Mouse (Mus musculus) liver, postnatal 0 days (tissue): ENCODE data around the gene Gm38655. TPM values are rescaled to one million over a fixed set of nuclear protein-coding genes. Genes with fewer than 3 reads are reported as not detected.
"Not testable (repeated sequence)": the region's sequence is repeated elsewhere in the genome, so short reads cannot be mapped to it uniquely, and the experiment has no call there.

ENCODE experiments used
- ATAC-seq: fragments of 200-750 bp; cut with Nextera tagmentation; 2 replicates; pipeline ENCODE4 v1.8.0; 2017; ENCODE audit warnings: mild to moderate bottlenecking, moderate library complexity
- DNase-seq: peaks from one replicate; pipeline ENCODE4 v3.0.0-alpha.2; 2016
- H3K27ac ChIP-seq: fragments of 300-500 bp; sonication (generic); 2 replicates; pipeline ENCODE4 v1.5.1; 2014; ENCODE audit warnings: antibody characterized with exemption, moderate library complexity, mild to moderate bottlenecking, low read depth
- H3K27me3 ChIP-seq: fragments of 300-500 bp; sonication (generic); 2 replicates; pipeline ENCODE4 v1.6.1; 2014; ENCODE audit warnings: low read length, control low read depth, mixed read lengths; ENCODE audit not compliant: insufficient read depth
- H3K36me3 ChIP-seq: fragments of 300-500 bp; sonication (generic); replicated peaks from 2 replicates; pipeline ENCODE4 v1.6.1; 2014; ENCODE audit warnings: mild to moderate bottlenecking, control low read depth, low read length, moderate library complexity, mixed read lengths; ENCODE audit not compliant: insufficient read depth
- H3K4me1 ChIP-seq: fragments of 300-500 bp; sonication (generic); 2 replicates; pipeline ENCODE4 v1.6.1; 2014; ENCODE audit warnings: antibody characterized with exemption, mild to moderate bottlenecking, control low read depth; ENCODE audit not compliant: insufficient read depth
- H3K4me2 ChIP-seq: fragments of 300-500 bp; sonication (generic); 2 replicates; pipeline ENCODE4 v1.6.1; 2014; ENCODE audit warnings: low read depth, mild to moderate bottlenecking, low read length, moderate library complexity, mixed read lengths
- H3K4me3 ChIP-seq: fragments of 300-500 bp; sonication (generic); 2 replicates; pipeline ENCODE4 v1.5.1; 2014; ENCODE audit warnings: low read depth, low read length
- H3K9ac ChIP-seq: fragments of 300-500 bp; sonication (generic); replicated peaks from 2 replicates; pipeline ENCODE4 v1.6.1; 2014; ENCODE audit warnings: mild to moderate bottlenecking, moderate library complexity
- H3K9me3 ChIP-seq: fragments of 300-500 bp; sonication (generic); 2 replicates; pipeline ENCODE4 v1.6.1; 2016; ENCODE audit warnings: mild to moderate bottlenecking, control low read depth, low read length, mixed read lengths
- CTCF ChIP-seq: sonication (generic); IDR thresholded peaks from 2 replicates; pipeline ENCODE4 v1.5.1; 2016; ENCODE audit warnings: antibody characterized with exemption, low read depth
- EP300 ChIP-seq: IDR thresholded peaks from 2 replicates; pipeline ENCODE4 v1.6.1; 2016; ENCODE audit warnings: antibody characterized with exemption, low read depth, mild to moderate bottlenecking
- WGBS: fragments of 180-500 bp; shearing (Covaris S2); extraction: QIAGEN DNeasy Blood & Tissue Kit; methylation state at CpG from one replicate; pipeline ENCODE4 v1.1.7; 2014; ENCODE audit not compliant: insufficient replicate concordance; 5-methylcytosine and 5-hydroxymethylcytosine counted together
- polyA plus RNA-seq: library from polyadenylated mRNA; unstranded; fragments of >200 nt; fragmentation: Nextera tagmentation; extraction: Ambion mirVana; gene quantifications from 2 replicates; pipeline ENCODE4 v1.2.1, GENCODE M21; 2015

Gm38655 gene
- polyA plus RNA-seq, 1 experiment from 2014 or later: not detected

DNA sequence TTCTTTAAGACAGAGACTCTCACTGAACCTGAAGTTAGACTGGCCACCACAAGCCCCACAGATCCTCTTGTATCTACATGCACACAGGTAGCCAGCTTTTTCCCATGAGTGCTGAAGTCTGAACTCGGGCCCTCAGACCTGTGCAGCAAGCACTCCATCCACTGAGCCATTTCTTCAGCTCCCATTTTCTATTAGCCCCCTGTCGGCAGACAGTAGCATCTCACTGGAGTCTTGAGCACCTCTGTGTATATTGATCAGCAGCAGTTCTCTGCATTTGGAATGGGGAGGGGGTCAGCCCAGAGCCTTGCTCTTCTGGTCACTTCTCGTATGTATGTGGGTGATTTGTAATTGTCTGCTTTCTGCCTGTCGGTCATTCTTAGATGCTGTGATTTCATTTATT, 35.3 kb downstream of the Gm38655 start:
- ATAC-seq (no peak), DNase-seq (no peak)
- no peak overlapping the region for H3K4me3 ChIP-seq
- no peaks in the 10 kb centered on the region for H3K9me3 ChIP-seq
- H3K9ac ChIP-seq: no peak overlapping the region
- 0 out of 2 replicates have a peak, but pooled peaks cover 2% of the 10 kb centered on the region for H3K36me3 ChIP-seq
- H3K27me3 ChIP-seq: no peaks in the 10 kb centered on the region
- H3K27ac ChIP-seq: no peak overlapping the region
- no peak overlapping the region for H3K4me2 ChIP-seq
- peak; percentile 51 for TF ChIP-seq CTCF
- TF ChIP-seq EP300: no peak
- H3K4me1 ChIP-seq: no peaks in the 10 kb centered on the region
- 70% methylated on average over 4 of the region's 4 CpGs for WGBS

DNA sequence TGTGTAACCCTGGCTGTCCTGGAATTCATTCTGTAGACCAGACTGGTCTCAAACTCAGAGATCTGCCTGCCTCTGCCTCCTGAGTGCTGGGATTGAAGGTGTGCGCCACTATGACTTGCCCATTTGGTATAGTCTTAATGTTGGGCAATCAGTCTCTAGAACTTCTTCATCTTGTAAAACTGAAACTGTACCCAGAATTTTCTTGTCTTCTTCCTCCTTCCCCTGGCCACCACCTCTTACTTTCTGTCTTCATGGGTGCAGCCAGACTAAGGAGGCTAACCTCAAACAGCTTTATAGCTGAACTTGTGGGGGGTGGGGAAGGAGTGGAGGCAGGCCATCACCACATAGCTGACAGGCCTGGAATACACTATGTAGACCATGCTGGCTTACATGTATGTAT, 36.5 kb downstream of the Gm38655 start:
- no peaks in the 10 kb centered on the region for H3K9me3 ChIP-seq
- DNase-seq (no peak), ATAC-seq (no peak)
- no peak overlapping the region for H3K9ac ChIP-seq
- H3K4me3 ChIP-seq: no peak overlapping the region
- H3K27ac ChIP-seq: no peak overlapping the region
- H3K36me3 ChIP-seq: no peaks in the 10 kb centered on the region
- TF ChIP-seq EP300: no peak
- no peak for TF ChIP-seq CTCF
- no peaks in the 10 kb centered on the region for H3K27me3 ChIP-seq
- WGBS: 79% methylated on average over 1 of the region's 1 CpGs
- H3K4me2 ChIP-seq: no peak overlapping the region
- peaks cover 9% of the 10 kb centered on the region for H3K4me1 ChIP-seq

GRCm38 (mm10) chr17:25135622-25136021, 39.6 kb downstream of the Gm38655 start:
- no peak for DNase-seq
- no peak for ATAC-seq
- Histone ChIP-seq H3K36me3 (no peaks in the 10 kb centered on the region), H3K4me3 (no peak overlapping the region), H3K4me2 (no peak overlapping the region), H3K27ac (no peak overlapping the region), H3K9ac (no peak overlapping the region), H3K4me1 (peaks cover 11% of the 10 kb centered on the region), H3K9me3 (no peaks in the 10 kb centered on the region), H3K27me3 (no peaks in the 10 kb centered on the region)
- WGBS: 85% methylated on average over 6 of the region's 6 CpGs
- TF ChIP-seq CTCF (no peak), EP300 (no peak)

DNA sequence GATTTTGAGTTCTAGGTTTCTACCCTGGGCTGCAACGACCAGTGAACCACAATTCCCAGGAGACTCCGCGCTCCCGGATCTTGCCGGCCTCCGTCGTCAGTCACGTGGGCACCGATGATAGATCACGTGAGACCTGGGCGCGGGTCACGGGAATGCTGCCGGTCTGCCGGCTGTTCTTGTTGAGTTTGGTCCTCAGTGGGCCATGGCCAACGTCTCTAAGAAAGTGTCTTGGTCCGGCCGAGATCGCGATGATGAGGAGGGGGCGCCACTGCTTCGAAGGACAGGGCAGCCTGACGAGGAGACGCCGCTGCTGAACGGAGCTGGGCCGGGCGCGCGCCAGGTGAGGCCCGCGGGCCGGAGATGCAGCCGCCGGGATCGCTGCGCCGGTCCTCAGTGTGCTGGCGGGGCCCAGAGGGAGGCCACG, 42.0 kb downstream of the Gm38655 start, which contains the start of gene Clcn7:
Gene Clcn7 (plus strand): TSS at position 117 of the 424 bp plus-strand sequence.
- DNase-seq (peak; percentile 93), ATAC-seq (peak; percentile 97)
- 0 out of 2 replicates have a peak, but pooled peaks have one; percentile 2 for TF ChIP-seq CTCF
- peak; percentile 40; the same call in 1 of the 2 replicates for TF ChIP-seq EP300
- Histone ChIP-seq H3K4me3 (peak within 1 kb of the TSS; percentile 86), H3K4me2 (peak within 1 kb of the TSS; percentile 80), H3K27ac (0 out of 2 replicates have a peak within 1 kb of the TSS, but pooled peaks have one; percentile 26), H3K36me3 (no peaks in the 10 kb centered on the region), H3K9ac (peak within 1 kb of the TSS; percentile 84), H3K9me3 (no peaks in the 10 kb centered on the region), H3K4me1 (peaks cover 11% of the 10 kb centered on the region), H3K27me3 (no peaks in the 10 kb centered on the region)
- WGBS: under 1% methylated on average over 37 of the region's 40 CpGs

DNA sequence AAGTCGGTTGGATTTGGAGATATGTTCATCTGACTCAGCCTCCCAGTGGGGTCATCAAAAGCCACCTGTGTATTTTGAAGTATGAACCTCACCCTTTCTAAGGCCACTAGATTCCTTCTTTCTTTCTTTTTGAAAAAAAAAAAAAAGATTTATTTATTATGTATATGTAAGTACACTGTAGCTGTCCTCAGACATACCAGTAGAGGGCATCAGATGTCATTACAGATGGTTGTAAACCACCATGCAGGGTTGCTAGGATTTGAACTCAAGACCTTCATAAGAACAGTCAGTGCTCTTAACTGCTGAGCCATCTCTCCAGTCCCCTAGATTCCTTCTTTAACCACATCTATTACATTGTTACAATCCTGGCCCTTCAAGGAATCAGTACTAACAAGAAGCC, 45.2 kb downstream of the Gm38655 start:
- DNase-seq (no peak), ATAC-seq (no peak)
- Histone ChIP-seq H3K9me3 (no peaks in the 10 kb centered on the region), H3K36me3 (no peaks in the 10 kb centered on the region), H3K4me1 (peaks cover 26% of the 10 kb centered on the region), H3K9ac (no peak overlapping the region), H3K4me3 (no peak overlapping the region), H3K4me2 (no peak overlapping the region), H3K27ac (no peak overlapping the region), H3K27me3 (no peaks in the 10 kb centered on the region)
- 72% methylated on average over 1 of the region's 1 CpGs for whole genome bisulfite sequencing
- TF ChIP-seq EP300: no peak
- TF ChIP-seq CTCF: peak; percentile 38; the same call in 1 of the 2 replicates

DNA sequence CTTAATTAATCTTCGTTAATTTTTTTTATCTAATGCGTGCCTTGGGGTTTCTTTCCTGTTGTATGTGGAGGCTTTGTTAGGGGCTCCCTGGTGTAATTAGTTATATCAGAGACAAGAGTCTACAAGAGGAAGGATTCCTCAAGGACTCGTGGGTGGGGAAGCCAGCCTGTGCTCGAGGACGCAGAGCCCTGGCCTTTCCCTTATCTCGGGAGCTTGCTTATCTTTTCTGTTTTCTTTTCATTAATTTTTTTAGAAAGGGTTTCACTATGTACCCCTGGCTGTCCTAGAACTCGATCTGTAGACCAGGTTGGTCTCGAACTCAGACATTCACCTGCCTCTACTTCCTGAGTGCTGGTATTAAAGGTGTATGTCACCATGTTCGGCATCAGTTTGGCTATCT, 47.6 kb downstream of the Gm38655 start:
- H3K4me3 ChIP-seq: no peak overlapping the region
- peak overlapping the region; percentile 67 for H3K27ac ChIP-seq
- WGBS: 37% methylated on average over 9 of the region's 9 CpGs
- no peak for ATAC-seq
- peak overlapping the region; percentile 43; the same call in 1 of the 2 replicates for H3K4me2 ChIP-seq
- no peaks in the 10 kb centered on the region for H3K27me3 ChIP-seq
- peaks cover 14% of the 10 kb centered on the region for H3K4me1 ChIP-seq
- H3K36me3 ChIP-seq: no peaks in the 10 kb centered on the region
- peak overlapping the region; percentile 8; the same call in 1 of the 2 replicates for H3K9ac ChIP-seq
- no peaks in the 10 kb centered on the region for H3K9me3 ChIP-seq
- no peak for TF ChIP-seq CTCF
- no peak for TF ChIP-seq EP300
- DNase-seq: no peak

DNA sequence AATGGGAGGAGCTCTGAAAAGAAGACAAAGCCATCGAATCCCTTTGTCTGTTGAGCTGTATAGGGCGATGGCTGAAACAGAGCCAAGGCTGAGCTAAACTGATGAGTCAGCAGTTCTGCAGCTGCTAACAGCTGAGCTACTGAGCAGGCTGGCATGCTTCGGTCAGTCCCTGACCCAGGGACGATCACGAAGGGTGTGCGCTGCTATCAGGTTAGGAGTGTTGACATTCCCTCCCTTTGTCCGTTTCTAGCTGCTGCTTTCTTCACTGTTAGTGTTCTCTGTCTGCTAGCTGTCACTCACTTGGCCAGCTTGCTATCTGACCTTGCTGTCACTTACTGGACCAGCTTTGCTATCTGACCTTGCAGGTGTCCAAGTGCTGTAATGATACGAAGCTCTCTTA, 48.2 kb downstream of the Gm38655 start:
- H3K4me2 ChIP-seq: peak overlapping the region; percentile 43
- peak; percentile 55 for DNase-seq

DNA sequence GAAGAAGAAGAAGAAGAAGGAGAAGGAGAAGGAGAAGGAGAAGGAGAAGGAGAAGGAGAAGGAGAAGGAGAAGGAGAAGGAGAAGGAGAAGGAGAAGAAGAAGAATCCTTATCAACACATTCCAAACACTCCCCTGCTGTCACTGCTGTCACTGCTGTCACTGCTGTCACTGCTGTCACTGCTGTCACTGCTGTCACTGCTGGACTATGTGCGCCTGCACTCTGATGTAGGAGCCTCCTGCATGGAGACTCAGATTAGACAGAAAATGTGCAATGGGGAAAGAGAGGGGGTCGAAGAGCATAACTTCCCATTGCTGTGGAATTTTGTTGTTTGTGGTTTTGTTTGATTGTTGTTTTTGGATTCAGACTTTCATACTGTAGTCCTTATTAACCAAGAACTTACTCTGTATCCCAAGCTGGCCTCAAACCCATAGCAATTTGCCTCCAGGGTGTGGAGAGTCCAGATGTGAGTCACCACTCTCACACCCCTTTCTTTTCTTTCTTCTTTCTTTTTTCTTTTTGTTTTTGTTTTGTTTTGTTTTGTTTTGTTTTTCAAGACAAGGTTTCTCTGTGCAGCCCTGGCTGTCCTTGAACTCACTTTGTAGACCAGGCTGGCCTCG, 49.7 kb downstream of the Gm38655 start:
- not testable (repeated sequence) for H3K27me3 ChIP-seq, H3K4me3 ChIP-seq, H3K9ac ChIP-seq, H3K4me2 ChIP-seq, DNase-seq, H3K27ac ChIP-seq, H3K9me3 ChIP-seq, H3K36me3 ChIP-seq, ATAC-seq
- WGBS: 62% methylated on average over 3 of the region's 3 CpGs
- H3K4me1 ChIP-seq: peaks cover 14% of the 10 kb centered on the region

More for the DNA sequence above, 48.2 kb downstream of the Gm38655 start:
- Histone ChIP-seq H3K27ac (peak overlapping the region; percentile 67), H3K4me3 (no peak overlapping the region), H3K9ac (peak overlapping the region; percentile 8; the same call in 1 of the 2 replicates), H3K27me3 (no peaks in the 10 kb centered on the region), H3K9me3 (no peaks in the 10 kb centered on the region), H3K36me3 (no peaks in the 10 kb centered on the region), H3K4me1 (peaks cover 14% of the 10 kb centered on the region)
- peak; percentile 82 for ATAC-seq
- 20% methylated on average over 8 of the region's 8 CpGs for WGBS
- TF ChIP-seq EP300: no peak; the same call in 1 of the 2 replicates
- no peak for TF ChIP-seq CTCF
